Mouse (Mus musculus) c-Kit-positive CD71-positive TER-119-positive erythroid progenitor cells, embryonic 14.5 days (primary cell): ENCODE measurements around the gene Lrrc34.

Experiments
- DNase-seq: peaks from one replicate; pipeline ENCODE4 v3.0.0-alpha.2; 2013; ENCODE audit warnings: low spot score

Lrrc34 gene

GRCm38 (mm10) chr3:30647440-30648090 lies at the start of gene Lrrc34:
Gene Lrrc34, minus strand, starts transcription at chr3:30647869.
- peak; percentile 3 for DNase-seq

GRCm38 (mm10) chr3:30696346-30696745 lies 48.7 kb upstream of the Lrrc34 start:
- DNase-seq: peak; percentile 17

- DNase-seq: no peak
These were observed 48.0 kb upstream of the Lrrc34 start for GRCm38 (mm10) chr3:30695661-30696060.

- DNase-seq: no peak
These were observed 43.3 kb upstream of the Lrrc34 start for GRCm38 (mm10) chr3:30690976-30691375.

GRCm38 (mm10) chr3:30687216-30687615 lies 39.5 kb upstream of the Lrrc34 start:
- DNase-seq: no peak

GRCm38 (mm10) chr3:30683190-30683589 lies 35.5 kb upstream of the Lrrc34 start:
- no peak for DNase-seq

- DNase-seq: no peak
These were observed 10.8 kb upstream of the Lrrc34 start for GRCm38 (mm10) chr3:30658486-30658885.

- no peak for DNase-seq
These were observed 8.3 kb upstream of the Lrrc34 start for GRCm38 (mm10) chr3:30655937-30656336.

- DNase-seq: no peak
These were observed 2.6 kb upstream of the Lrrc34 start for GRCm38 (mm10) chr3:30650062-30650841.

GRCm38 (mm10) chr3:30648466-30648865 lies 797 bp upstream of the Lrrc34 start:
- DNase-seq: no peak

GRCm38 (mm10) chr3:30646761-30647160 lies 908 bp downstream of the Lrrc34 start:
- no peak for DNase-seq

GRCm38 (mm10) chr3:30644207-30644606 lies 3.5 kb downstream of the Lrrc34 start, which contains the start of gene Lrriq4:
Gene Lrriq4, plus strand, starts transcription at chr3:30644507.
- DNase-seq: no peak

GRCm38 (mm10) chr3:30635629-30636028 lies 12.0 kb downstream of the Lrrc34 start:
- DNase-seq: no peak

GRCm38 (mm10) chr3:30633681-30634080 lies 14.0 kb downstream of the Lrrc34 start:
- DNase-seq: no peak

GRCm38 (mm10) chr3:30620132-30620531 lies 27.5 kb downstream of the Lrrc34 start:
- no peak for DNase-seq

GRCm38 (mm10) chr3:30610930-30611329 lies 36.7 kb downstream of the Lrrc34 start:
- DNase-seq: no peak

GRCm38 (mm10) chr3:30608999-30609398 lies 38.7 kb downstream of the Lrrc34 start:
- no peak for DNase-seq

GRCm38 (mm10) chr3:30603256-30603655 lies 44.4 kb downstream of the Lrrc34 start:
- DNase-seq: no peak

GRCm38 (mm10) chr3:30602740-30603098 lies 45.0 kb downstream of the Lrrc34 start:
- peak; percentile 70 for DNase-seq

GRCm38 (mm10) chr3:30602065-30602739 lies 45.5 kb downstream of the Lrrc34 start, which contains the start of gene Mynn:
Gene Mynn, plus strand, starts transcription at chr3:30602065.
- DNase-seq: peak; percentile 94

GRCm38 (mm10) chr3:30601610-30602064 lies 46.0 kb downstream of the Lrrc34 start:
- no peak for DNase-seq

- DNase-seq: peak; percentile 96
These were observed 46.5 kb downstream of the Lrrc34 start for GRCm38 (mm10) chr3:30601175-30601574.

GRCm38 (mm10) chr3:30600717-30601116 lies 47.0 kb downstream of the Lrrc34 start:
- no peak for DNase-seq
